Mouse (Mus musculus) WW6 (cell line): Measurements from ENCODE around the gene Cdh6.
A peak's percentile ranks its signal among the peaks of the same experiment; 100 is the strongest.

Experiments
- DNase-seq: peaks from one replicate; pipeline ENCODE4 v3.0.0-alpha.2; 2013; ENCODE audit warnings: low read depth, low spot score

The Cdh6 gene

GRCm38 (mm10) chr15:13173071-13173778, at the start of gene Cdh6:
Gene Cdh6, minus strand, starts transcription at chr15:13173675.
- peak; percentile 58 for DNase-seq

- no peak for DNase-seq
Measured at GRCm38 (mm10) chr15:13219727-13220454, 46.4 kb upstream of the Cdh6 start.

- no peak for DNase-seq
Measured at GRCm38 (mm10) chr15:13217800-13218199, 44.3 kb upstream of the Cdh6 start.

- DNase-seq = no peak
Measured at GRCm38 (mm10) chr15:13217161-13217560, 43.7 kb upstream of the Cdh6 start.

GRCm38 (mm10) chr15:13212956-13213355, 39.5 kb upstream of the Cdh6 start:
- no peak for DNase-seq

GRCm38 (mm10) chr15:13212027-13212685, 38.7 kb upstream of the Cdh6 start:
- peak; percentile 31 for DNase-seq

GRCm38 (mm10) chr15:13210186-13210585, 36.7 kb upstream of the Cdh6 start:
- no peak for DNase-seq

- no peak for DNase-seq
Measured at GRCm38 (mm10) chr15:13208716-13209115, 35.2 kb upstream of the Cdh6 start.

- DNase-seq = no peak
Measured at GRCm38 (mm10) chr15:13196237-13196636, 22.8 kb upstream of the Cdh6 start.

- DNase-seq = no peak
Measured at GRCm38 (mm10) chr15:13194048-13194447, 20.6 kb upstream of the Cdh6 start.

- DNase-seq = no peak
Measured at GRCm38 (mm10) chr15:13193076-13193475, 19.6 kb upstream of the Cdh6 start.

GRCm38 (mm10) chr15:13183661-13184060, 10.2 kb upstream of the Cdh6 start:
- DNase-seq = no peak

GRCm38 (mm10) chr15:13181430-13181829, 8.0 kb upstream of the Cdh6 start:
- no peak for DNase-seq

GRCm38 (mm10) chr15:13181014-13181413, 7.5 kb upstream of the Cdh6 start:
- DNase-seq = no peak

- DNase-seq = no peak
Measured at GRCm38 (mm10) chr15:13175978-13176377, 2.5 kb upstream of the Cdh6 start.

- DNase-seq = no peak
Measured at GRCm38 (mm10) chr15:13174618-13174980, 1.1 kb upstream of the Cdh6 start.

- no peak for DNase-seq
Measured at GRCm38 (mm10) chr15:13173840-13174617, 554 bp upstream of the Cdh6 start.

GRCm38 (mm10) chr15:13172365-13173070, 957 bp downstream of the Cdh6 start:
- DNase-seq = no peak

GRCm38 (mm10) chr15:13171486-13172364, 1.8 kb downstream of the Cdh6 start:
- DNase-seq = no peak
